Mouse (Mus musculus) heart, embryonic 11.5 days (tissue): ENCODE results near the gene Pde3a. TPM values are rescaled to one million over a fixed set of nuclear protein-coding genes. Genes with fewer than 3 reads are reported as not detected.

Experiments
- ATAC-seq: fragments of 200-750 bp; cut with Nextera tagmentation; replicated peaks from 2 replicates; pipeline ENCODE4 v1.8.0; 2017; ENCODE audit warnings: moderate library complexity; ENCODE audit not compliant: insufficient number of reproducible peaks, low FRiP score, low TSS enrichment
- H3K27ac ChIP-seq: fragments of 300-500 bp; sonication (generic); 2 replicates; pipeline ENCODE4 v1.5.1; 2014; ENCODE audit warnings: mild to moderate bottlenecking, low read depth, low read length
- H3K27me3 ChIP-seq: fragments of 300-500 bp; sonication (generic); 2 replicates; pipeline ENCODE4 v1.6.1; 2014; ENCODE audit warnings: mild to moderate bottlenecking, low read length, mixed read lengths; ENCODE audit not compliant: control insufficient read depth, insufficient read depth
- H3K36me3 ChIP-seq: fragments of 300-500 bp; sonication (generic); 2 replicates; pipeline ENCODE4 v1.6.1; 2014; ENCODE audit warnings: mild to moderate bottlenecking, low read length, moderate library complexity, mixed read lengths; ENCODE audit not compliant: control insufficient read depth, insufficient read depth
- H3K4me1 ChIP-seq: fragments of 300-500 bp; sonication (generic); 2 replicates; pipeline ENCODE4 v1.6.1; 2014; ENCODE audit warnings: low read length; ENCODE audit not compliant: control insufficient read depth, insufficient read depth
- H3K4me2 ChIP-seq: fragments of 300-500 bp; sonication (generic); 2 replicates; pipeline ENCODE4 v1.6.1; 2014; ENCODE audit warnings: mild to moderate bottlenecking, moderate library complexity
- H3K4me3 ChIP-seq: fragments of 300-500 bp; sonication (generic); 2 replicates; pipeline ENCODE4 v1.5.1; 2014; ENCODE audit warnings: low read depth, low read length
- H3K9ac ChIP-seq: fragments of 300-500 bp; sonication (generic); 2 replicates; pipeline ENCODE4 v1.6.1; 2014; ENCODE audit warnings: mild to moderate bottlenecking, low read depth, low read length, moderate library complexity
- H3K9me3 ChIP-seq: fragments of 300-500 bp; sonication (generic); replicated peaks from 2 replicates; pipeline ENCODE4 v1.6.1; 2016; ENCODE audit warnings: low read length; ENCODE audit not compliant: control insufficient read depth
- WGBS: fragments of 180-500 bp; shearing (Covaris S2); extraction: QIAGEN DNeasy Blood & Tissue Kit; methylation state at CpG from one replicate; pipeline ENCODE4 v1.1.7; 2014; ENCODE audit not compliant: insufficient replicate concordance; 5-methylcytosine and 5-hydroxymethylcytosine counted together
- polyA plus RNA-seq: library from polyadenylated mRNA; unstranded; fragments of >200 nt; fragmentation: Nextera tagmentation; extraction: Ambion mirVana; gene quantifications from 2 replicates; pipeline ENCODE4 v1.2.1, GENCODE M21; 2014

Pde3a gene
- polyA plus RNA-seq, 1 experiment from 2014 or later = 10.7 TPM

DNA sequence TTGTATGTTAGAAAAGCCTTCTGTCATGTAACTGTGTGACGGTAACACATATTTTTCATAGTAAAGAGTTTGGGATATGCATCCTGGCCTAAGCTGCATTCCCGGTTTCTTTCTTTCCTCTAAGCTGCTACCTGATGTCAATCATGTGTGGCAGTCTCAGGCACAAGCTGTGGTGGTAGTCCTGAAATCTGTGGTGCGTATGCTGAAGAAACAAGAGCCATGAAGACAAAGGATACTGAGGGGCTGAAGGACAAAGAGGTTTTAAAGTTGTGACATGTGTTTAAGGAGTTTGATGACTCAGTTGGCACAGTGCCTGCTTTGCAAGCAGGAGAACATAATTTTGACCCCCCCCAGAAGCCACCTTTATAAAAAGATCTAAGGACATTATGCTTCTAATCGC is 186.1 kb downstream of the Pde3a start:
- peaks cover 7% of the 10 kb centered on the region; the same call in 1 of the 2 replicates for H3K4me1 ChIP-seq
- no peak overlapping the region for H3K4me3 ChIP-seq
- no peak overlapping the region for H3K27ac ChIP-seq
- H3K36me3 ChIP-seq = no peaks in the 10 kb centered on the region
- H3K27me3 ChIP-seq = no peaks in the 10 kb centered on the region
- no peak for ATAC-seq
- H3K9me3 ChIP-seq = no peaks in the 10 kb centered on the region; the same call in none of the 2 replicates
- no peak overlapping the region for H3K4me2 ChIP-seq
- 84% methylated on average over 4 of the region's 4 CpGs for WGBS
- H3K9ac ChIP-seq = no peak overlapping the region

DNA sequence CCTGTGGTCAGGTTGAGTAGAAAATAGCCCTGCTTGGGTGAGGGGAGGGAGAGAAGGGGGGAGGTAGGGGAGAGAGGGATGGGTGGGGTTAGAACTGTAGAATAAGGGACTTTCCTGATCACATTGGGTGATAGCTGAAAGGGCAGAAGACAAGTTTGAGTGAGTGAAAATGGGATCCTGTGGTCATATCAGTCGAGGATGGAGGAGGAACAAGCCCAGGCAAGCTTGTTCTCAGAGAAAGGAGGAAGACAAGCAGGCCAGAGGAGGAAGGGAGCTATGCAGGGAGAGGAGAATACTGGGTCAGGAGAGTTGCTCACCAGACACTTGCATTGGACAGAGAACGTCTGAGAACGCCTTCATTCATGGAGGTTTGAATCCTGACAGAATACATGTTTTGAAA is 190.9 kb downstream of the Pde3a start:
- Histone ChIP-seq H3K27ac (no peak overlapping the region), H3K9me3 (no peaks in the 10 kb centered on the region; the same call in 1 of the 2 replicates), H3K4me3 (no peak overlapping the region), H3K27me3 (no peaks in the 10 kb centered on the region), H3K4me2 (no peak overlapping the region), H3K9ac (no peak overlapping the region), H3K36me3 (no peaks in the 10 kb centered on the region), H3K4me1 (no peaks in the 10 kb centered on the region; the same call in 1 of the 2 replicates)
- WGBS = 61% methylated on average over 3 of the region's 3 CpGs
- no peak for ATAC-seq

DNA sequence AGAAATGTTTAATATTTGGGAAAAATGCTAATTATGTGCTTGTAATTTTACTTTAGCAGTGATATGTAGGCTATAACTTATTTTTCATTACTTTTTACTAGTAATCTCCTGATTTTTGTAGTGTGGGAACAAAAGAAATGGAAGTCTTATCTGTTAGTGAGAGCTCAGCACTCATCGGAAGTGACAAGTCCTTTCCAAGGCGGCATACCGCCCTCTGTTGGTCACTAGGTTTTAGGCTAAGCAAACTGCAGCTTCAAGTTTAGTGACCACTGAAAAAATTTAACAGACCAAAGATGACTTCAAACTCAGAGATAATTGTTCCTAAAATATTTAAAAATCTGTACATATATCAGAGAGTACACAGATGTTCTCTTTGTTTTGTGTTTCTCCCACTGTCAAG is 198.5 kb downstream of the Pde3a start:
- Histone ChIP-seq H3K4me3 (no peak overlapping the region), H3K36me3 (no peaks in the 10 kb centered on the region), H3K4me2 (no peak overlapping the region), H3K9ac (no peak overlapping the region), H3K4me1 (no peaks in the 10 kb centered on the region), H3K27me3 (no peaks in the 10 kb centered on the region), H3K27ac (no peak overlapping the region), H3K9me3 (no peaks in the 10 kb centered on the region)
- 4% methylated on average over 3 of the region's 3 CpGs for WGBS
- no peak for ATAC-seq

DNA sequence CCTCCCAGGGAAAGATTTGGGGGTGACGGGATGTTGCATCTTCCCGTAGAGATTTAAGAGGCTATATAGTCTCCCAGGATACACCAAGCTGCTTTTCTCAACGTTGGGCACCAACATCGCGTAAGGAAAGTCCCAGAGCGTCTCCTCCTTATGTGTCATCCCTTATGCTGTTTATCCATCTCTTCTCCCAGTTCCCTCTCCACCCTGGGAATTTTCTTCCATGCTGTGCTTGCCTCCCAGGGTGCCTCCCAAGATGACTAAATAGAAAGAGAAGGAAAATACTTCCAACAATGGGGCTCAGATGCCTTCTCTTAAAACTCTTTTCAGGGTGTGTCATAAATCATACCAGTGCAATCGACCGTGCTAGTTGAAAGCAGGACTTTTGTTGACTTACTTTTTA is 199.8 kb downstream of the Pde3a start:
- H3K36me3 ChIP-seq = no peaks in the 10 kb centered on the region
- H3K4me2 ChIP-seq = no peak overlapping the region
- no peak for ATAC-seq
- 75% methylated on average over 8 of the region's 8 CpGs for WGBS
- H3K27me3 ChIP-seq = no peaks in the 10 kb centered on the region
- H3K9ac ChIP-seq = no peak overlapping the region
- H3K4me3 ChIP-seq = no peak overlapping the region
- no peak overlapping the region for H3K27ac ChIP-seq
- no peaks in the 10 kb centered on the region for H3K4me1 ChIP-seq
- H3K9me3 ChIP-seq = no peaks in the 10 kb centered on the region

DNA sequence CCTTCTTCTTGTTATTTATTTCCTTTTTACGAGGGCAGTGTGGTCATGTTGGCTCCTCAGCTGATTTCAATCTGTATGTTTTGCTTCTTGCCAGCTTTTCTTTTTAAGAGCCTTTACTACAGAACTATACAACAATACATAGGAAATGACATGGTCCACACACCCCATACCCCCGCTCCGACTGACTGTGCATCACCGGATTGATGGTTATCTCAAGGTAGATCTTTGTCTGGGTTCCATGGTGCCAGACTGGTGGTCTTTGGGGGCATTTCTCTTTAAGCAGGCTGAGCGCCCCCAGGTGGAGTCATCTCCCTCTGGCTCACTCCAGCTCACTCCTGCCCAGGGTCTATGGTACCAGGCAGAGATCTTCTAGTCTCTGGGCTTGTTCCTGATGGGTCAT is 206.3 kb downstream of the Pde3a start:
- no peaks in the 10 kb centered on the region for H3K9me3 ChIP-seq
- no peak for ATAC-seq
- no peak overlapping the region for H3K4me3 ChIP-seq
- H3K9ac ChIP-seq = no peak overlapping the region
- no peaks in the 10 kb centered on the region for H3K36me3 ChIP-seq
- WGBS = 68% methylated on average over 5 of the region's 5 CpGs
- no peak overlapping the region for H3K27ac ChIP-seq
- H3K4me2 ChIP-seq = no peak overlapping the region
- H3K27me3 ChIP-seq = no peaks in the 10 kb centered on the region
- H3K4me1 ChIP-seq = no peaks in the 10 kb centered on the region

DNA sequence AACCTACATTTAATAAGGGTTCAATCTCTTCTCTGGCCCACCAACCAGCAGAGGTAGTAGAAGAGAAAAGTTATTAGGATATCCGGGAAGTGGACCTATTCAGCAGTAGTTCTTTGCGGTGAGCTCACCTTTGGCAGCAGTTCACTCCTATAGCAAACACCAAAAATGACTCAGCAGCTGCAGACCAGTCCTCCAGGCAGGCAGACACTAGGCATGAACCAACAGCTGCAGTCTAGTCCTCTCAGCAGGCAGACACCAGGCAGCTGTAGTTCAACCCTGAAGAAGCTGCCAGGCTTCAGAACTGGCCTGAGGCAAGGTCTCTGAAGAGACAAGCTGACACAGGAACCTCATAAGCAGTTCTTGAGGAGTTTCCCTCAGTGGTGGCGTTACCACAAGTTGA is 207.5 kb downstream of the Pde3a start:
- Histone ChIP-seq H3K9me3 (no peaks in the 10 kb centered on the region), H3K27me3 (no peaks in the 10 kb centered on the region), H3K4me3 (no peak overlapping the region), H3K27ac (no peak overlapping the region), H3K4me1 (no peaks in the 10 kb centered on the region), H3K36me3 (no peaks in the 10 kb centered on the region), H3K4me2 (no peak overlapping the region), H3K9ac (no peak overlapping the region)
- no peak for ATAC-seq
- 80% methylated on average over 3 of the region's 3 CpGs for WGBS

DNA sequence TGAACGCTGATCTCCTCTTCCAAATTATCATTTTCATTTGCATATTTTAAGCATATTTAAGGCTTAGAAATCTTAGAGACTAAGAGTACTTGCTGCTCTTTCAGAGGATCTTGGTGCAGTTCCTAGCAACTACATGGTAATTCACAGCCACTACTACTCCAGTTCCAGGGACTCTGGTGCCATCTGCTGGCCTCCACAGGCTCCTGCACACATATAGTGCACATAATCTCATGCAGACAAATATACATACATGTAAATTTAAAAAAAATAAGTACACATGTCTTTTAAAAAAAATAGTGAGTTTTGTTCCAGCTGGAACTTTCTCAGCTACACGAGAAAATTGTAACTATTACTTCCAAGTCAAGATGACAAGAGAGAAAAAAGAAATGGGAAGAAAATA is 221.2 kb downstream of the Pde3a start:
- Histone ChIP-seq H3K4me2 (no peak overlapping the region), H3K27ac (no peak overlapping the region), H3K27me3 (no peaks in the 10 kb centered on the region), H3K36me3 (0 out of 2 replicates have a peak, but pooled peaks cover 4% of the 10 kb centered on the region), H3K4me3 (no peak overlapping the region), H3K4me1 (no peaks in the 10 kb centered on the region), H3K9ac (no peak overlapping the region), H3K9me3 (no peaks in the 10 kb centered on the region)
- ATAC-seq = no peak
- 91% methylated on average over 2 of the region's 2 CpGs for WGBS

DNA sequence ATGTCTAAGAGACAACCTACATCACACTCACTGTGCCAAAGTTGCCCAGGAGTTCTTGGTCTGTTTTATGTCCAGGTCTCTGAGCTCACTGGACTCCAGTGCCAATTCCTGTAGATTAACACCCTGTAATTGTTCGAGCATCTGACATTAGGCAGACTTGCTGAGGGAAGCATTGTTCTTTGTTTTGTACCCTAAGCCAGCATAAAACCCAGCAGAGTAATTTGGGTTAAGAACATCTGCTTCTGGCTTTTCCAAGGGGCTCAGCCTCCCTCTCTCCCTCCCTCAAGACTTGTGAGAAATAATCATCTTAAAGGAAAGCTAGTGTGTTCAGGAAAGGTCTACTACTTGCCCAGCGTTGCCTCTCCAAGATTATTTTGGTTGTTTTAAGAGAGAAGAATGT is 225.2 kb downstream of the Pde3a start:
- Histone ChIP-seq H3K4me3 (no peak overlapping the region), H3K36me3 (0 out of 2 replicates have a peak, but pooled peaks cover 4% of the 10 kb centered on the region), H3K27me3 (no peaks in the 10 kb centered on the region), H3K9ac (no peak overlapping the region), H3K27ac (no peak overlapping the region), H3K9me3 (no peaks in the 10 kb centered on the region), H3K4me1 (no peaks in the 10 kb centered on the region), H3K4me2 (no peak overlapping the region)
- ATAC-seq = no peak
- WGBS = 67% methylated on average over 2 of the region's 2 CpGs

DNA sequence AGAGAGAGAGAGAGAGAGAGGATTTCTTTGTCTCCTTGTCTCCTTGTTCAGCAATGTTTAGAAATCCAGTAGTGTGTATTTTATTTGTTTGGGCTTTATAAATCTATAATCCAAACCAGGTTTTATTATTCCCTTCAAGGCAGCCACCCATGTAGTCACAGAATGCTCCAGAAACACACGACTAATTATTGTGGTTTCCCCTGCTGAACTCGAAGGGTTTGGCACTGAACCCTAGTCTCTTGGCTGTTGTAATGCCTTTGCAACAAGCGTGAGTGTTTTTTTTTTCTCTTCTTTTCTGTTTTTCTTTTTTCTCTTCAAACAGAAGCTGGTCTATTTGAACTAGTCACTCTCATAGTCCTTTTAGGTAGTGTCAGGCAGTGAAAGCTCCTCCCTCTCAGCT is 225.6 kb downstream of the Pde3a start:
- H3K27ac ChIP-seq = no peak overlapping the region
- ATAC-seq = no peak
- H3K27me3 ChIP-seq = no peaks in the 10 kb centered on the region
- H3K36me3 ChIP-seq = 0 out of 2 replicates have a peak, but pooled peaks cover 4% of the 10 kb centered on the region
- H3K4me1 ChIP-seq = no peaks in the 10 kb centered on the region
- no peak overlapping the region for H3K4me2 ChIP-seq
- no peak overlapping the region for H3K4me3 ChIP-seq
- 64% methylated on average over 3 of the region's 3 CpGs for WGBS
- H3K9ac ChIP-seq = no peak overlapping the region
- H3K9me3 ChIP-seq = no peaks in the 10 kb centered on the region
